Mouse (Mus musculus) stomach, postnatal 0 days (tissue): ENCODE measurements at regions not wholly inside any gene's neighbourhood (a gene's known extent, or its start where the extent isn't known, plus 50 kb on each side); places are given as distances from the start of the nearest gene placed in this dataset.

Source experiments
- ATAC-seq: fragments of 200-750 bp; cut with Nextera tagmentation; 2 replicates; pipeline ENCODE4 v1.8.0; 2017; ENCODE audit not compliant: low FRiP score, low TSS enrichment
- DNase-seq: peaks from one replicate; pipeline ENCODE4 v3.0.0-alpha.2; 2016; ENCODE audit warnings: low spot score
- H3K27ac ChIP-seq: fragments of 300-500 bp; sonication (generic); replicated peaks from 2 replicates; pipeline ENCODE4 v1.5.1; 2014; ENCODE audit warnings: mild to moderate bottlenecking, control low read depth
- H3K27me3 ChIP-seq: fragments of 300-500 bp; sonication (generic); 2 replicates; pipeline ENCODE4 v1.6.1; 2014; ENCODE audit warnings: low read length; ENCODE audit not compliant: control insufficient read depth, insufficient read depth
- H3K36me3 ChIP-seq: fragments of 300-500 bp; sonication (generic); 2 replicates; pipeline ENCODE4 v1.6.1; 2014; ENCODE audit warnings: low read length, mixed read lengths; ENCODE audit not compliant: control insufficient read depth, insufficient read depth
- H3K4me1 ChIP-seq: fragments of 300-500 bp; sonication (generic); replicated peaks from 2 replicates; pipeline ENCODE4 v1.6.1; 2014; ENCODE audit warnings: antibody characterized with exemption; ENCODE audit not compliant: control insufficient read depth, insufficient read depth
- H3K4me2 ChIP-seq: fragments of 300-500 bp; sonication (generic); replicated peaks from 2 replicates; pipeline ENCODE4 v1.6.1; 2014; ENCODE audit warnings: low read depth, mild to moderate bottlenecking, control low read depth, moderate library complexity
- H3K4me3 ChIP-seq: fragments of 300-500 bp; sonication (generic); 2 replicates; pipeline ENCODE4 v1.5.1; 2014; ENCODE audit warnings: low read depth, low read length, control low read depth
- H3K9ac ChIP-seq: fragments of 300-500 bp; sonication (generic); 2 replicates; pipeline ENCODE4 v1.6.1; 2014; ENCODE audit warnings: mild to moderate bottlenecking, low read length, control low read depth, mixed read lengths
- H3K9me3 ChIP-seq: fragments of 300-500 bp; sonication (generic); 2 replicates; pipeline ENCODE4 v1.6.1; 2016; ENCODE audit warnings: low read length; ENCODE audit not compliant: control insufficient read depth
- CTCF ChIP-seq: IDR thresholded peaks from 2 replicates; pipeline ENCODE4 v1.5.1; 2016; ENCODE audit warnings: antibody characterized with exemption, low read depth, mild to moderate bottlenecking, moderate library complexity
- EP300 ChIP-seq: optimal IDR thresholded peaks from 2 replicates; pipeline ENCODE3; 2016; ENCODE audit warnings: antibody characterized with exemption
- WGBS: fragments of 180-500 bp; shearing (Covaris S2); extraction: QIAGEN DNeasy Blood & Tissue Kit; methylation state at CpG from one replicate; pipeline ENCODE4 v1.1.7; 2014; 5-methylcytosine and 5-hydroxymethylcytosine counted together

DNA sequence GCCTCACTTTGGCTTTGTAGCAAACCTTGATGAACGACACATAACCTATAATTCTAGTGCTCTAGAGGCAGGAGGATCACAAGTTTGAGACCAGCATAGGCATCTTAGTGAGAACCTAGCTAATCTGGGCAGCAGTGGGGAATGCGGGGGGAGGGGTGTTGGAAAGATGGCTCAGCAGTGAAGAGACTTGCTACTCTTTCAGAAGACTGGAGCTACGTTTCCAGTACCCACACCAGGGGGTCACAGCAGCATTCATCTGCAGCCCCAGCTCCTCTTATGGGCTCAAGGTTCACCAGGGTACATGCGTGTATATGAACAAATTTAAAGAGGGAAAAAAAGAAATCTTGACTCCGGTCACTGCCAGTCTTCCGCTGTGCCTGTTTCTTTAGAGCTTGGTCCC is 55.5 kb upstream of the Nkx1-1 start:
- Histone ChIP-seq H3K4me1 (no peaks in the 10 kb centered on the region), H3K4me3 (no peak overlapping the region), H3K4me2 (no peak overlapping the region), H3K9ac (no peak overlapping the region), H3K36me3 (no peaks in the 10 kb centered on the region), H3K27me3 (no peaks in the 10 kb centered on the region), H3K9me3 (no peaks in the 10 kb centered on the region), H3K27ac (no peak overlapping the region)
- DNase-seq (no peak), ATAC-seq (no peak)
- TF ChIP-seq EP300, result no peak
- no peak for TF ChIP-seq CTCF
- 67% methylated on average over 6 of the region's 6 CpGs for WGBS

DNA sequence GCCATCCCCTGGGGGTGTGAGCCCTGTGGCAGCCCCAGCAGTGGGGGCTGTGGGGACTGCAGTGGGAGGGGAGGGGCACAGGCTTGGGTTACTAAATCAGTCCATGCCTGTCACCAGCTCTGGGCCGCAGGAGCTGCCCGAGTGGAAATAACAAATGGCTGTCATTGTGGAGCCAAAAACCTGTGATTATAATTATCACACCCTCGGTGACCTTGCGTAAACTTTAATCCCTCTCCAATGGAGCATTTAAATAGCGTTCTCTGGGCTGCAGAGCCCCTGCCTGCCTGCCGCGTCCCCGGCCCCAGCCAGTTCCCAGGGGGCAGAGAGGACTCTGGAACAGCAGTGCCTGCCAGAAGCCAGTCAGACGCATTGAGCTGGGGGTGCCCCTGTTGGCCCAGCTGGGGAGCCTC is 54.4 kb upstream of the Nkx1-1 start:
- H3K4me2 ChIP-seq, result no peak overlapping the region
- DNase-seq (no peak), ATAC-seq (no peak)
- H3K36me3 ChIP-seq, result no peaks in the 10 kb centered on the region
- H3K4me1 ChIP-seq, result no peaks in the 10 kb centered on the region
- H3K9ac ChIP-seq, result no peak overlapping the region
- WGBS, result 7% methylated on average over 9 of the region's 9 CpGs
- no peaks in the 10 kb centered on the region for H3K27me3 ChIP-seq
- no peak overlapping the region for H3K27ac ChIP-seq
- no peak overlapping the region for H3K4me3 ChIP-seq
- no peak for TF ChIP-seq CTCF
- no peak for TF ChIP-seq EP300
- H3K9me3 ChIP-seq, result no peaks in the 10 kb centered on the region

DNA sequence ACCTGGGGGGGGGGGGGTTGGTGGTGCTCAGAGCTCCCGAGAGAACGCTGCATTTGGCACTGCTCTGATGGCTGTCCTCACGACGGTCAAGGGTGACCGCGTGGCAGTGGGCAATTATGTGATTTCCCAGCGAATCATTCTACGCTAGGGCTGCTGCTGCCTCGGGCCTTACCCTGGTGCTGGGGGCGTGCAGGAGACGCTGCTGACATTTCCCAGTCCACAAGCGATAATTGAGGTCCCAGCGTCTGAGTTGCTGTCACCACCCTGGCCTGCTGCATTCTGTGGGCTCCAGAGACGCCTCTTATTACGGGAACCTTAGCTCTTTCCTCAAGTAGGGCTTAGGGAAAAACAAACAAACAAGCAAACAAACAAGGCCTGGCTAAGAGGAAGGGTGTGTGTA is 52.0 kb upstream of the Nkx1-1 start:
- DNase-seq, result no peak
- H3K9me3 ChIP-seq, result no peaks in the 10 kb centered on the region
- no peaks in the 10 kb centered on the region for H3K4me1 ChIP-seq
- H3K4me2 ChIP-seq, result no peak overlapping the region
- no peaks in the 10 kb centered on the region for H3K36me3 ChIP-seq
- H3K9ac ChIP-seq, result no peak overlapping the region
- no peak for TF ChIP-seq CTCF
- ATAC-seq, result no peak
- no peak overlapping the region for H3K27ac ChIP-seq
- no peak overlapping the region for H3K4me3 ChIP-seq
- no peaks in the 10 kb centered on the region for H3K27me3 ChIP-seq
- 65% methylated on average over 15 of the region's 15 CpGs for WGBS
